Mouse (Mus musculus) bone marrow macrophage, adult 2 months (primary cell): ENCODE data around the gene Tmem206.

Experiments used
- CTCF ChIP-seq: IDR thresholded peaks from 2 replicates; pipeline ENCODE4 v1.5.1; 2012; ENCODE audit warnings: low read depth, mild to moderate bottlenecking, low read length, moderate library complexity
- POLR2A ChIP-seq: IDR thresholded peaks from 2 replicates; pipeline ENCODE4 v1.6.1; 2012; ENCODE audit warnings: mild to moderate bottlenecking, low read depth, low read length, borderline replicate concordance

- TF ChIP-seq CTCF = no peak
- TF ChIP-seq POLR2A = no peak
These were observed 47.4 kb upstream of the Tmem206 start for GRCm38 (mm10) chr1:191278324-191278723.
